Mouse (Mus musculus): ENCODE results near the gene Rsg1.

DNA sequence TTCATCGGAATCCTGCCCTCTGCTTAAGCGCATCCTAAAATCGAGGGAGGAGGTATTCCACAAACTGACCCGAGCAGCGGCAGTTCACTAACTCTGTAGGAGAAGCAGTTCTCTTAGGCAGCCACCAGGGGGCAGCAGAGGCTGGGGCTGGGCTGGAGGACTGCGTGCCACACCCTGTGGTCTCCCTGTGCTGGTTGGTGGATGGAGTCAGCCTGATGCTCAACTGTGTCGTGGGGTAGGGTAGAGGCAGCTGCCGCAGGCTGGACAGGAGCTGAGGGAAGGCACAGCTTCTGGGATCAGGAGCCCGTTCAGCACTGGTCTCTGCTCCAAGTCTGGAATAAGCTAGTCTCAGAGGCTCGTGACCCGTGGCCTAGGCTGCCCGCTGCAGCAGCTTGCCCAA, 59.5 kb downstream of the Rsg1 start:
- TF ChIP-seq POLR2A (IDR thresholded peaks at IDR 0.05; ENCODE audit: low read depth, low read length), result no peak
- peak; percentile 98 for TF ChIP-seq CTCF (IDR thresholded peaks at IDR 0.05; ENCODE audit: extremely low read depth, insufficient read depth, insufficient read length, insufficient replicate concordance)
